Mouse (Mus musculus) R1 (cell line): ENCODE data around the gene Rhoq.

Experiments used
- DNase-seq: peaks from one replicate; pipeline ENCODE4 v3.0.0-alpha.2; 2018; ENCODE audit warnings: low read depth, low spot score

Rhoq gene

GRCm38 (mm10) chr17:86988601-86989184 is 25.8 kb downstream of the Rhoq start:
- no peak for DNase-seq

- no peak for DNase-seq
Measured at GRCm38 (mm10) chr17:86991306-86991705, 28.4 kb downstream of the Rhoq start.

GRCm38 (mm10) chr17:86997323-86997722 is 34.4 kb downstream of the Rhoq start:
- no peak for DNase-seq

DNA sequence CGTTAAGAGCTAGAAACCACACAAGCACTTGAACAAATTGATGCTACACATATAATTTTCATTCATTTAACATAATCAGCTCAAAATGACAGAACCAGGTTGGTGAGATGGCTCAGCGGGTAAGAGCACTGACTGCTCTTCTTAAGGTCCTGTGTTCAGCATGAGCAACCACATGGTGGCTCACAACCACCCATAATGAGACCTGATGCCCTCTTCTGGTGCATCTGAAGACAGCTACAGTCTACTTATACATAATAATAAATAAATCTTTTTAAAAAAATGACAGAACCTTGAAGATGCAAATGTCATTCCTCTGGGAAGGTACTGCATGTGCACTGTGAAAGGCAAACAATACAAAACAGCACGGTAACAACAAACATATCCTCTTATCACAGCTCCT is 46.1 kb downstream of the Rhoq start:
- DNase-seq, result no peak

- no peak for DNase-seq
Measured at GRCm38 (mm10) chr17:87011301-87012019, 48.6 kb downstream of the Rhoq start.

DNA sequence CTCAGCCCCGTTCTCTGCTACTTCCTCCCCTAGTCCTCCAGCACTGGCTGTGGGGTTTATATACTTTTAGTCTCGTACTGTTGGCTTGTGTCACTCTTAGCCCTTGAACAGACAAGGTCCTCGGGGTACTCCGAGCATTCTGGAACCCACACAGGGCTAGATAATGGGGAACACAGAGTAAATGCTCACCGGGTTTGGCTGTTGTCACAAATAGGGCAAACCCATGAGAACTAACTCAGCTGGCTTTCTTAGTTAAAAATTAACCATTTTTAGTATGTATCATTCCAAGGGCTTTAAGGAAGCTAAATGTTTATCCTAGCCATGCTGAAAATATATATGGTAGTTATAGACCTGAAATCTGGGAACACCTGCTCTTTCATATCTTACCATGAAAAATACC is 56.8 kb downstream of the Rhoq start:
- no peak for DNase-seq

- DNase-seq, result no peak
Measured at GRCm38 (mm10) chr17:87024491-87025242, 61.8 kb downstream of the Rhoq start.

DNA sequence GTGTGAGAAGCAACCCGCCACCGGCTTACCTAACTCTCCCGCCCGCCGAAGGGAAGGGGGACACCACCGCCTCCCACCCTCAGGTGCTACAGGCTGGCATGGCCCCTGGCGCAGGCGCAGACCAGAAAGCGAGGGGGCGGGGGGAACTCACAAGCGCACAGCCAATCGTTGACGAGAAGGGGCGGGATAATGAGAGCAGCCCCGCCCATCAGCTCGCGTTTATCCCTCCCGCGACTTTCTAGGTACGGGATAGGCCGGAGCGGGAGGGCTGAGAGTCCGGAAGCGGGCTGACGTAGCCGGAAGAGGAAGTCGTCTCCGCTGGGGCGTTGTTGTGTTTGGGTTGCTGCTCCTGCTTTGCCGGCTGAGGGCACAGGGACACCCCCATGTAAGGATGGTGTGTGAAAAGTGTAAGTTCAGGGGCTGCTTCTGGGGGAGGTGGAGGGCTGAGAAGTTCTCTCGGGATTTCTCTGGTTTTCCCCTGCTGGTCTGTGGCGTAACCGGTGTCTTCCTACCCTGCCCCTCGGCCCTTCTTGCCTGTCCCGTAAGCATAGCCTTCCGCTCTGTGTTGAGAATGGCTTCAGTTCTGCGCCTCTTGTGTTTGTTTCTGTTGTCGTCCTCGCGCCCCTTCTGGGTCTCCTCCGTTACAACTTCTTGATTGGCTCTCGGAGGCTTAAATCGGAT is 62.5 kb downstream of the Rhoq start, which contains the start of the genes Pigf and Cript:
TSS of gene Pigf (minus strand) at position 138 of the 681 bp plus-strand sequence.
TSS of gene Cript (plus strand) at position 282 of the 681 bp plus-strand sequence.
- DNase-seq, result peak; percentile 98

- DNase-seq, result peak; percentile 62
Measured at GRCm38 (mm10) chr17:87036141-87037073, 73.5 kb downstream of the Rhoq start.

DNA sequence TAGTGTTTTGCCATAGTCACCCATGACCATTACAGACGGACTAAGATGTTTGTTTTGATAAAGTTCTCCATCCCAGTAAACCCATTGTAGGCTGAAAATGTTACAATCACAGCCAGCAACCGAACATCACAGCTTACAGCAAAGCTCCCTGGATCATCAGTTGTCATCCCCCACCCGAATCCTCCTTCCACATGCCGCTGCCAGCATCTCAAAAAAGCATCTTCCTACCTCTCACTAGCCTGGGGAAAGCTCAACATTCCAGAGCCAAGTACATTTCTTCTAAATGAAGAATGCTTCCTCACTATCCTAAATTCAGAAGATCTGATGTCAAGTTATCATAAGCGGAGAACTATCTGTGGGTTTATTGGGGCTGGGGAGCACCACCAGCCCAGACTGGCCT is 75.6 kb downstream of the Rhoq start:
- no peak for DNase-seq

- peak; percentile 10 for DNase-seq
Measured at GRCm38 (mm10) chr17:87041739-87042138, 78.9 kb downstream of the Rhoq start.

DNA sequence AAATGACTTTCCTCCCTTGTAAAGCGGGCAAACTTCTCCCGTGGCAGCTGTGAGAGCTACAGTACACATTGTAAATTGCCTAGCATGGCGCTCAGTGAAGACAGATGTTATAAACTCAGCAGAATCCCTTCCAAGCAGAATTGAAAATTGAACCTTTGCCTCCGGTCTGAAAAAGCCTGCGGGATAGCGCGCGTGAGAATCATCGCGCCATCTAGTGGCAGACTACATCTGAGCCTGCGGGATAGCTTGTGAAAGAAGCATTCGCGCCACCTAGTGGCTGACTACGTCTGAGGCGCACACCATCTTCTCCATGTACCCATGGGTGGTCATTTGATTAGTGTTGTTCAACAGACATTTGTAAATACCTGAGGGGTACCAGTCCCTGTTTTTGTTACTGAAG is 81.5 kb downstream of the Rhoq start:
- peak; percentile 87 for DNase-seq

GRCm38 (mm10) chr17:87044796-87045195 is 81.9 kb downstream of the Rhoq start:
- DNase-seq, result no peak
